9 mouse cellular contexts compared by ENCODE assay signal in the genomic region with DNA sequence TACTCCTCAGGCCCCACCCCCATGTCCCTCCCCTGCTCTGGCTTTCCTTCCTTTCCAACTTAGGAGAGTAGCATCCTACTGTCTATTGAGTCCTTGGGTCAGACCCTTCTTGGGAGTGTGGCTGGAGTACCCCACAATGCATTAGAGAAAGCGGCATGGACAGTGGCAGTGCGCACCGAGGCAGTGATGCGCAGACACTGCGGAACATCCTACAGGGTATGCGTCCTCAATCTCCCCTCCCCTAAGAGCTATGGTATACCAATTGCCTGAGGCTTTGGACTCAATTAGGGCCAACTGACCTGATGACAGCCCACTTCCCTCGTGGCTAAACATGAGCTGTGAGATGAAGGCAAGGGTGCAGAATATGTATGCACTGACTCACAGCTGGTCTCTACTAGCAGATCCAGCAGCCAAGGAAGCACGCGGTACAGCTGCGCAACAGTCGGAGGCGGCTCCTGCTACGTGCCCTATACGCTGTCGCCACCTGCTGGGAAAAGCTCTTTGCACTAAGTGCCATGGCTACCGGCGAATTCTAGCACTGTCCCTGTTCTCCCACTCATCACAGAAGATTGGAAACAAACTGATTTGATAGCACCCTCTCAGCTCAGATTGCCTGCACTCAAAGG. TPM values are rescaled to one million over a fixed set of nuclear protein-coding genes. Genes with fewer than 3 reads are reported as not detected.
DNase-seq lines count a peak whose midpoint lies in the region; ATAC-seq and TF ChIP-seq lines count a peak whose summit lies in the region.
"Had no signal": no experiment of that assay in that cellular context is flagged by ENCODE, and none has a peak within 500 bp of the region (broad histone marks: within the 10 kb centered on the region; RNA-seq: fewer than 3 reads in every experiment).

No protein-coding gene starts in this region.

- H3K9ac ChIP-seq in heart, adult 2 months (ENCODE audit: low read depth, low read length): peak overlapping the region; percentile 7; the same call in 1 of the 2 replicates
- no peak overlapping the region for H3K9ac ChIP-seq in intestine, embryonic 16.5 days (ENCODE audit: low read depth, low read length)
- H3K9ac ChIP-seq in liver, adult 2 months (ENCODE audit: low read depth, low read length): no peak overlapping the region
- no peak overlapping the region for H3K9ac ChIP-seq in midbrain, embryonic 16.5 days (ENCODE audit: low read depth, low read length)

- no peak for TF ChIP-seq POLR2A in heart, adult 2 months (IDR thresholded peaks at IDR 0.05; ENCODE audit: insufficient read depth, low read depth, low read length)
- TF ChIP-seq POLR2A in liver, adult 2 months (IDR thresholded peaks at IDR 0.05; ENCODE audit: extremely low read depth, insufficient read depth, low read length): no peak

- H3K9me3 ChIP-seq in intestine, embryonic 16.5 days (ENCODE audit: control insufficient read depth, low read length): no peaks in the 10 kb centered on the region
- H3K9me3 ChIP-seq in midbrain, embryonic 16.5 days (replicated peaks; ENCODE audit: control insufficient read depth, low read length, poor library complexity, severe bottlenecking): no peaks in the 10 kb centered on the region

- peaks cover 7% of the 10 kb centered on the region for H3K36me3 ChIP-seq in heart, adult 2 months (ENCODE audit: control insufficient read depth, insufficient read depth, low read length)
- H3K36me3 ChIP-seq in intestine, embryonic 16.5 days (ENCODE audit: control insufficient read depth, insufficient read depth, low read length): peaks cover 18% of the 10 kb centered on the region
- peaks cover 26% of the 10 kb centered on the region for H3K36me3 ChIP-seq in liver, adult 2 months (ENCODE audit: control insufficient read depth, insufficient read depth, low read length)
- H3K36me3 ChIP-seq in midbrain, embryonic 16.5 days (ENCODE audit: control insufficient read depth, insufficient read depth, low read length): peaks cover 14% of the 10 kb centered on the region

- 36% methylated on average over 17 of the region's 17 CpGs for WGBS in heart, adult 2 months
- 36% methylated on average over 17 of the region's 17 CpGs for WGBS in intestine, embryonic 16.5 days
- WGBS in liver, adult 2 months: 45% methylated on average over 17 of the region's 17 CpGs
- WGBS in midbrain, embryonic 16.5 days: 32% methylated on average over 17 of the region's 17 CpGs

- H3K27me3 ChIP-seq in heart, adult 2 months (ENCODE audit: control insufficient read depth, insufficient read depth, low read length): no peaks in the 10 kb centered on the region
- peaks cover 19% of the 10 kb centered on the region for H3K27me3 ChIP-seq in intestine, embryonic 16.5 days (replicated peaks; ENCODE audit: control insufficient read depth, insufficient read depth, low read length)
- H3K27me3 ChIP-seq in liver, adult 2 months (ENCODE audit: control insufficient read depth, insufficient read depth, low read length): no peaks in the 10 kb centered on the region
- no peaks in the 10 kb centered on the region for H3K27me3 ChIP-seq in midbrain, embryonic 16.5 days (ENCODE audit: control insufficient read depth, insufficient read depth, low read depth, low read length)

- peak overlapping the region; percentile 77 for H3K27ac ChIP-seq in heart, adult 2 months
- no peak overlapping the region for H3K27ac ChIP-seq in intestine, embryonic 16.5 days (ENCODE audit: low read length)
- H3K27ac ChIP-seq in liver, adult 2 months (replicated peaks; ENCODE audit: insufficient read depth, low read depth, low read length): no peak overlapping the region
- H3K27ac ChIP-seq in midbrain, embryonic 16.5 days (ENCODE audit: low read length): no peak overlapping the region

- H3K4me2 ChIP-seq in intestine, embryonic 16.5 days (ENCODE audit: low read depth, low read length): no peak overlapping the region
- H3K4me2 ChIP-seq in midbrain, embryonic 16.5 days (ENCODE audit: low read length): no peak overlapping the region

- no peak overlapping the region for H3K4me3 ChIP-seq in heart, adult 2 months
- H3K4me3 ChIP-seq in intestine, embryonic 16.5 days (ENCODE audit: low read length): no peak overlapping the region
- no peak overlapping the region for H3K4me3 ChIP-seq in liver, adult 2 months (ENCODE audit: insufficient read depth, low read depth, low read length)
- H3K4me3 ChIP-seq in midbrain, embryonic 16.5 days (ENCODE audit: low read depth, low read length): no peak overlapping the region

- TF ChIP-seq EP300 in heart, adult 2 months (IDR thresholded peaks at IDR 0.05; ENCODE audit: insufficient read depth, low read depth, low read length): no peak

- peaks cover 18% of the 10 kb centered on the region for H3K4me1 ChIP-seq in heart, adult 2 months (ENCODE audit: control insufficient read depth, insufficient read depth, low read length)
- H3K4me1 ChIP-seq in intestine, embryonic 16.5 days (ENCODE audit: control insufficient read depth, insufficient read depth, low read length): peaks cover 7% of the 10 kb centered on the region
- H3K4me1 ChIP-seq in liver, adult 2 months (ENCODE audit: control insufficient read depth, insufficient read depth, low read length): no peaks in the 10 kb centered on the region
- no peaks in the 10 kb centered on the region for H3K4me1 ChIP-seq in midbrain, embryonic 16.5 days (ENCODE audit: control insufficient read depth, insufficient read depth, low read length)

- peak; percentile 63 for ATAC-seq in intestine, embryonic 16.5 days
- ATAC-seq in midbrain, embryonic 16.5 days: peak; percentile 26; the same call in 1 of the 2 replicates

- intact Hi-C loops in heart, adult 2 months (cut with DNase I): loop anchor here (1.0 to 5.0 kb wide), 3 partner anchors 19 to 48 kb away; no protein-coding TSS in a partner anchor

- peak; percentile 80 for DNase-seq in layer of hippocampus, adult 11-12 months (ENCODE audit: low spot score)
- DNase-seq in layer of hippocampus, adult 9-10 months (ENCODE audit: low spot score): no peak
- peak; percentile 53 for DNase-seq in c-Kit-positive CD71-positive TER-119-negative erythroid progenitor cells, embryonic 14.5 days (ENCODE audit: low read depth)
- peak; percentile 76 to 77 for DNase-seq in heart, adult 2 months
- DNase-seq in liver, adult 2 months (ENCODE audit: extremely low read depth, low read depth, low spot score): peak; percentile 33
- peak; percentile 58 to 63 for DNase-seq in thymus, postnatal 36 days

- H3K79me2 ChIP-seq in heart, adult 2 months (replicated peaks; ENCODE audit: control insufficient read depth, insufficient read depth, low read length): no peaks in the 10 kb centered on the region
- no peaks in the 10 kb centered on the region for H3K79me2 ChIP-seq in liver, adult 2 months (ENCODE audit: control insufficient read depth, insufficient read depth, low read length)

- no peak for TF ChIP-seq CTCF in heart, adult 2 months (IDR thresholded peaks at IDR 0.05)
- TF ChIP-seq CTCF in liver, adult 2 months (IDR thresholded peaks at IDR 0.05; ENCODE audit: low read depth, low read length): peak; percentile 78

RNA-seq across cellular contexts. Expression of gene Gm29797, which starts 2.2 kb away (rescaled TPM):
- total RNA-seq in heart, adult 2 months (2021): not detected
- polyA plus RNA-seq in heart, adult 2 months (2012; rRNA removed): 0.21 TPM in 1 of 2 replicates, not detected in the other
- polyA plus RNA-seq in intestine, embryonic 16.5 days (2015; fragmentation: Nextera tagmentation; extraction: Ambion mirVana): 2.2 and 3.0 TPM in 2 replicates
- total RNA-seq in liver, adult 2 months (2014; rRNA removed): not detected in 2 replicates
- not detected in 2 replicates for polyA plus RNA-seq in liver, adult 2 months (2012; rRNA removed)
- 0.25 and 0.39 TPM in 2 replicates for polyA plus RNA-seq in midbrain, embryonic 16.5 days (2015; fragmentation: Nextera tagmentation; extraction: Ambion mirVana)
- total RNA-seq: layer of hippocampus, postnatal 10 days had no signal

RNA-seq across cellular contexts. Expression of gene Sox18, which starts 12.4 kb away (rescaled TPM):
- total RNA-seq in heart, adult 2 months (2021): 10 to 100 TPM; 37.8 to 46.2 TPM
- 74.4 and 105 TPM in 2 replicates for polyA plus RNA-seq in heart, adult 2 months (2012; rRNA removed)
- polyA plus RNA-seq in intestine, embryonic 16.5 days (2015; fragmentation: Nextera tagmentation; extraction: Ambion mirVana): 28.9 and 30.1 TPM in 2 replicates
- total RNA-seq in liver, adult 2 months (2014; rRNA removed): 1.4 and 2.9 TPM in 2 replicates
- 8.0 and 9.8 TPM in 2 replicates for polyA plus RNA-seq in liver, adult 2 months (2012; rRNA removed)
- polyA plus RNA-seq in midbrain, embryonic 16.5 days (2015; fragmentation: Nextera tagmentation; extraction: Ambion mirVana): 14.6 and 15.7 TPM in 2 replicates

RNA-seq across cellular contexts. Expression of gene Tcea2, which starts 21.1 kb away (rescaled TPM):
- 1 to 10 TPM; 4.3 to 6.0 TPM for total RNA-seq in heart, adult 2 months (2021)
- polyA plus RNA-seq in heart, adult 2 months (2012; rRNA removed): 10.4 and 13.4 TPM in 2 replicates
- polyA plus RNA-seq in intestine, embryonic 16.5 days (2015; fragmentation: Nextera tagmentation; extraction: Ambion mirVana): 15.1 and 16.4 TPM in 2 replicates
- total RNA-seq in liver, adult 2 months (2014; rRNA removed): 1.1 and 1.4 TPM in 2 replicates
- polyA plus RNA-seq in liver, adult 2 months (2012; rRNA removed): 1.8 and 2.8 TPM in 2 replicates
- polyA plus RNA-seq in midbrain, embryonic 16.5 days (2015; fragmentation: Nextera tagmentation; extraction: Ambion mirVana): 58.2 and 59.2 TPM in 2 replicates

RNA-seq across cellular contexts. Expression of gene Rgs19, which starts 34.7 kb away (rescaled TPM):
- total RNA-seq in heart, adult 2 months (2021): 1 to 10 TPM; 6.7 to 8.0 TPM
- polyA plus RNA-seq in heart, adult 2 months (2012; rRNA removed): 22.8 and 24.5 TPM in 2 replicates
- polyA plus RNA-seq in intestine, embryonic 16.5 days (2015; fragmentation: Nextera tagmentation; extraction: Ambion mirVana): 36.1 and 39.6 TPM in 2 replicates
- 1.5 and 3.2 TPM in 2 replicates for total RNA-seq in liver, adult 2 months (2014; rRNA removed)
- 4.5 and 7.8 TPM in 2 replicates for polyA plus RNA-seq in liver, adult 2 months (2012; rRNA removed)
- polyA plus RNA-seq in midbrain, embryonic 16.5 days (2015; fragmentation: Nextera tagmentation; extraction: Ambion mirVana): 60.8 and 65.1 TPM in 2 replicates

RNA-seq across cellular contexts. Expression of gene Lkaaear1, which starts 39.2 kb away (rescaled TPM):
- total RNA-seq in heart, adult 2 months (2021): not detected
- 0.27 TPM in 1 of 2 replicates, not detected in the other for polyA plus RNA-seq in heart, adult 2 months (2012; rRNA removed)
- not detected in 2 replicates for polyA plus RNA-seq in intestine, embryonic 16.5 days (2015; fragmentation: Nextera tagmentation; extraction: Ambion mirVana)
- not detected in 2 replicates for total RNA-seq in liver, adult 2 months (2014; rRNA removed)
- not detected in 2 replicates for polyA plus RNA-seq in liver, adult 2 months (2012; rRNA removed)
- not detected in 2 replicates for polyA plus RNA-seq in midbrain, embryonic 16.5 days (2015; fragmentation: Nextera tagmentation; extraction: Ambion mirVana)
- total RNA-seq: layer of hippocampus, postnatal 10 days had no signal
